In genomic region chr11:116335244-116336036, GRCm38 (mm10) we compare ENCODE assay signal across 8 mouse cellular contexts. TPM values are rescaled to one million over a fixed set of nuclear protein-coding genes. Genes with fewer than 3 reads are reported as not detected.
DNase-seq lines count a peak whose midpoint lies in the region; ATAC-seq lines count a peak whose summit lies in the region.

Foxj1 (minus strand) TSS chr11:116335399.

- no peak within 1 kb of the TSS for H3K27ac ChIP-seq in intestine, embryonic 14.5 days (ENCODE audit: low read depth)

- peak within 1 kb of the TSS; percentile 98 for H3K4me2 ChIP-seq in intestine, embryonic 14.5 days (ENCODE audit: low read length)

- H3K4me3 ChIP-seq in intestine, embryonic 14.5 days (ENCODE audit: low read depth, low read length): peak within 1 kb of the TSS; percentile 61

- under 1% methylated on average over 58 of the region's 61 CpGs for WGBS in intestine, embryonic 14.5 days

- peak; percentile 85 for ATAC-seq in intestine, embryonic 14.5 days (replicated peaks; ENCODE audit: low FRiP score, low TSS enrichment, low read depth)

- no peaks in the 10 kb centered on the region for H3K9me3 ChIP-seq in intestine, embryonic 14.5 days (ENCODE audit: control insufficient read depth, low read length)

- peak within 1 kb of the TSS; percentile 55 for H3K9ac ChIP-seq in intestine, embryonic 14.5 days (ENCODE audit: low read length)

- DNase-seq in adrenal gland, adult (ENCODE audit: inconsistent age in 2 of 2, low spot score in 1 of 2): peak; percentile 95 to 98
- DNase-seq in embryo, embryonic 10.5 days (ENCODE audit: low spot score): peak; percentile 97
- DNase-seq in gastrocnemius, postnatal 25 days: peak; percentile 91
- DNase-seq in intestine, embryonic 14.5 days (ENCODE audit: low spot score): peak; percentile 99
- peak; percentile 98 for DNase-seq in left cerebral cortex, postnatal 14 days (ENCODE audit: low spot score in 2 of 2)
- peak; percentile 96 for DNase-seq in mesoderm, embryonic 11.5 days (ENCODE audit: low read depth, low spot score)
- DNase-seq in right cerebral cortex, postnatal 36 days (ENCODE audit: low spot score in 2 of 2): peak; percentile 95 to 96
- DNase-seq in yolk sac, embryonic 10.5 days (ENCODE audit: low spot score): peak; percentile 96

- no peaks in the 10 kb centered on the region for H3K36me3 ChIP-seq in intestine, embryonic 14.5 days (ENCODE audit: control insufficient read depth, insufficient read depth, low read length)

- H3K4me1 ChIP-seq in intestine, embryonic 14.5 days (replicated peaks; ENCODE audit: control insufficient read depth, insufficient read depth, low read length): peaks cover 30% of the 10 kb centered on the region

- H3K27me3 ChIP-seq in intestine, embryonic 14.5 days (replicated peaks; ENCODE audit: control insufficient read depth, insufficient read depth, low read length): peaks cover 22% of the 10 kb centered on the region

- intact Hi-C loops in left cerebral cortex, postnatal 14 days (cut with DNase I): no loop called here

RNA-seq across cellular contexts. Expression of gene Foxj1, which starts in this region (rescaled TPM):
- under 1 TPM in 1 of 2 experiments, not detected in 1; 0.27 TPM for total RNA-seq in gastrocnemius, postnatal 25 days (2021)
- 0.95 and 0.97 TPM in 2 replicates for polyA plus RNA-seq in intestine, embryonic 14.5 days (2014; fragmentation: Nextera tagmentation; extraction: Ambion mirVana)
- 1 to 10 TPM; 4.2 to 5.5 TPM for total RNA-seq in left cerebral cortex, postnatal 14 days (2021)

Comparison
In these comparisons a context has a peak if more than half of its experiments do, and no peak if none do; other contexts are left out.
1. RNA of gene Foxj1 (total RNA-seq): 4.2 to 5.5 TPM in left cerebral cortex, postnatal 14 days; 0.27 TPM in gastrocnemius, postnatal 25 days; every median in the first group is over 4 times any median in the second.
2. Peak in DNase-seq in gastrocnemius, postnatal 25 days; RNA of the gene not detected or under 1 TPM.
3. Peak in DNase-seq, ATAC-seq, H3K4me3 ChIP-seq, H3K9ac ChIP-seq and H3K4me2 ChIP-seq in intestine, embryonic 14.5 days; RNA of the gene not detected or under 1 TPM.
4. Peak in every context shown above with its lines, with median percentiles within 50 percentile points of each other: DNase-seq.